ENCODE assay signal across 9 mouse cellular contexts in the genomic region with DNA sequence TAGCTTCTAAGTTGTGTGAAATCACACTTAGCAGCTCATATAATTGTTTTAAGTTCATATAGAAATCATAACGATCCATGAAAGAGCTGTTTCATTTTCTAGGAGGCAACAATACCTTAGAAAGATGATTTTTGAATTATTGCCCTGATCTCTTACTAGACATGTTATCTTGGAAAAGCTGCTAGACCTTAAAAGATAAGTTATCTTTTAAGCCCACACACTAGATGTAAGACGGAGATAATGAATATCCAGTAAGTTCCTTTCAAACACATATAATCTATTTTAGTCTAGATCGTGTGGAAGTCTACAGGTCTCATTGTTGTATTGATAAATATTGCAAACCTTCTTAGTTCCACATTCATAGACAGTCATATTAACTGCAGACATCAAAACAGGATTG. TPM values are rescaled to one million over a fixed set of nuclear protein-coding genes. Genes with fewer than 3 reads are reported as not detected.
DNase-seq lines count a peak whose midpoint lies in the region; ATAC-seq and TF ChIP-seq lines count a peak whose summit lies in the region.
"Had no signal": no experiment of that assay in that cellular context is flagged by ENCODE, and none has a peak within 500 bp of the region (broad histone marks: within the 10 kb centered on the region; RNA-seq: fewer than 3 reads in every experiment).

No protein-coding gene starts in this region.

- H3K27me3 ChIP-seq in heart, embryonic 12.5 days (replicated peaks): no peaks in the 10 kb centered on the region
- no peaks in the 10 kb centered on the region for H3K27me3 ChIP-seq in hindbrain, embryonic 12.5 days
- H3K27me3 ChIP-seq in midbrain, embryonic 10.5 days (ENCODE audit: low read depth, poor library complexity, severe bottlenecking): no peaks in the 10 kb centered on the region

- H3K36me3 ChIP-seq in heart, embryonic 12.5 days: peaks cover 5% of the 10 kb centered on the region; the same call in 1 of the 2 replicates
- H3K36me3 ChIP-seq in ES-E14 (ENCODE audit: control insufficient read depth, insufficient read depth, low read length, poor library complexity, severe bottlenecking): peaks cover 3% of the 10 kb centered on the region
- peaks cover 3% of the 10 kb centered on the region for H3K36me3 ChIP-seq in hindbrain, embryonic 12.5 days
- H3K36me3 ChIP-seq in midbrain, embryonic 10.5 days: peaks cover 26% of the 10 kb centered on the region

- 64% methylated on average over 3 of the region's 3 CpGs for WGBS in heart, embryonic 12.5 days
- WGBS in hindbrain, embryonic 12.5 days: 82% methylated on average over 3 of the region's 3 CpGs
- 83% methylated on average over 3 of the region's 3 CpGs for WGBS in midbrain, embryonic 10.5 days

- H3K9me3 ChIP-seq in heart, embryonic 12.5 days (replicated peaks): no peaks in the 10 kb centered on the region
- no peaks in the 10 kb centered on the region for H3K9me3 ChIP-seq in ES-E14 (ENCODE audit: control insufficient read depth, insufficient read depth, low read depth, low read length)
- H3K9me3 ChIP-seq in hindbrain, embryonic 12.5 days (replicated peaks): no peaks in the 10 kb centered on the region
- H3K9me3 ChIP-seq in midbrain, embryonic 10.5 days (replicated peaks): no peaks in the 10 kb centered on the region

- peak overlapping the region; percentile 29 for H3K4me3 ChIP-seq in heart, embryonic 12.5 days
- H3K4me3 ChIP-seq in ES-E14 (ENCODE audit: insufficient read depth in 1 of 2, low read depth in 1 of 2, low read length in 2 of 2, poor library complexity in 1 of 2, severe bottlenecking in 1 of 2): peak overlapping the region; percentile 60 to 84
- peak overlapping the region; percentile 19 for H3K4me3 ChIP-seq in hindbrain, embryonic 12.5 days
- H3K4me3 ChIP-seq in midbrain, embryonic 10.5 days: peak overlapping the region; percentile 69

- ATAC-seq in heart, embryonic 12.5 days (ENCODE audit: insufficient number of reproducible peaks, low FRiP score): no peak
- no peak for ATAC-seq in hindbrain, embryonic 12.5 days (ENCODE audit: low FRiP score)

- DNase-seq in heart, adult 9 months (ENCODE audit: low spot score in 2 of 2): no peak
- DNase-seq in ES-E14 (ENCODE audit: low read depth, low spot score): no peak
- DNase-seq in midbrain, embryonic 10.5 days (ENCODE audit: low spot score): no peak
- DNase-seq in ovary, postnatal 14 days (ENCODE audit: low spot score): no peak
- DNase-seq in ovary, postnatal 10 days (ENCODE audit: low spot score): no peak
- no peak for DNase-seq in layer of hippocampus, adult 9-10 months (ENCODE audit: low spot score)
- DNase-seq: kidney, adult 18-20 months had no signal

- no peak overlapping the region for H3K27ac ChIP-seq in heart, embryonic 12.5 days (ENCODE audit: poor library complexity, severe bottlenecking)
- H3K27ac ChIP-seq in ES-E14 (ENCODE audit: insufficient read depth, low read depth, low read length, poor library complexity, severe bottlenecking): no peak overlapping the region
- H3K27ac ChIP-seq in hindbrain, embryonic 12.5 days: no peak overlapping the region
- H3K27ac ChIP-seq in midbrain, embryonic 10.5 days (replicated peaks): no peak overlapping the region

- H3K9ac ChIP-seq in heart, embryonic 12.5 days: no peak overlapping the region
- H3K9ac ChIP-seq in ES-E14 (ENCODE audit: insufficient read depth, low read depth, low read length, poor library complexity, severe bottlenecking): peak overlapping the region; percentile 43; the same call in 1 of the 2 replicates
- H3K9ac ChIP-seq in hindbrain, embryonic 12.5 days: no peak overlapping the region; the same call in 1 of the 2 replicates

- peaks cover 9% of the 10 kb centered on the region for H3K4me1 ChIP-seq in heart, embryonic 12.5 days (replicated peaks)
- H3K4me1 ChIP-seq in ES-E14 (ENCODE audit: control insufficient read depth in 2 of 2, insufficient read depth in 2 of 2, low read length in 2 of 2, poor library complexity in 1 of 2): peaks cover 2 to 5% of the 10 kb centered on the region in 2 experiments; a peak in 2 of 4 replicates
- peaks cover 10% of the 10 kb centered on the region for H3K4me1 ChIP-seq in hindbrain, embryonic 12.5 days
- H3K4me1 ChIP-seq in midbrain, embryonic 10.5 days: peaks cover 27% of the 10 kb centered on the region

- in situ Hi-C loops in ES-E14 (cut with MboI; ENCODE audit: low sequenced_read_pairs in 2 of 2, unreplicated experiment in 2 of 2): no loop called here

- peak overlapping the region; percentile 60 for H3K4me2 ChIP-seq in heart, embryonic 12.5 days
- H3K4me2 ChIP-seq in hindbrain, embryonic 12.5 days (replicated peaks): peak overlapping the region; percentile 80

TF ChIP-seq in ES-E14, 5 proteins besides CTCF, POLR2A, EP300 and RAD21:
- no peak for TF ChIP-seq HCFC1 (IDR thresholded peaks at IDR 0.05; ENCODE audit: borderline replicate concordance, insufficient read depth, low read length)
- no peak for TF ChIP-seq ZNF384 (IDR thresholded peaks at IDR 0.05; ENCODE audit: low read depth, low read length)
- no peak for TF ChIP-seq MAFK (IDR thresholded peaks at IDR 0.05; ENCODE audit: insufficient read depth, low read depth, low read length)
- TF ChIP-seq CHD2 (IDR thresholded peaks at IDR 0.05; ENCODE audit: low read depth, low read length): no peak
- no peak for TF ChIP-seq ZC3H11A (IDR thresholded peaks at IDR 0.05; ENCODE audit: borderline replicate concordance, low read depth, low read length)

RNA-seq across cellular contexts. Expression of gene Trappc13, which starts 1.4 kb away (rescaled TPM):
- 52.7 and 54.5 TPM in 2 replicates for polyA plus RNA-seq in heart, embryonic 12.5 days (2016; fragmentation: Nextera tagmentation; extraction: Ambion mirVana)
- 40.8 and 59.0 TPM in 2 replicates for total RNA-seq in ES-E14 (2012; rRNA removed)
- polyA plus RNA-seq in hindbrain, embryonic 12.5 days (2016; fragmentation: Nextera tagmentation; extraction: Ambion mirVana): 73.4 and 77.6 TPM in 2 replicates
- polyA plus RNA-seq in midbrain, embryonic 10.5 days (2016; fragmentation: Nextera tagmentation; extraction: Ambion mirVana): 81.4 and 87.7 TPM in 2 replicates

RNA-seq across cellular contexts. Expression of gene Trim23, which starts 1.7 kb away (rescaled TPM):
- polyA plus RNA-seq in heart, embryonic 12.5 days (2016; fragmentation: Nextera tagmentation; extraction: Ambion mirVana): 16.9 and 17.9 TPM in 2 replicates
- 16.3 and 18.9 TPM in 2 replicates for total RNA-seq in ES-E14 (2012; rRNA removed)
- polyA plus RNA-seq in hindbrain, embryonic 12.5 days (2016; fragmentation: Nextera tagmentation; extraction: Ambion mirVana): 28.1 and 31.4 TPM in 2 replicates
- polyA plus RNA-seq in midbrain, embryonic 10.5 days (2016; fragmentation: Nextera tagmentation; extraction: Ambion mirVana): 18.9 and 21.4 TPM in 2 replicates

RNA-seq across cellular contexts. Expression of gene Cenpk, which starts 51.5 kb away (rescaled TPM):
- 50.1 and 53.8 TPM in 2 replicates for polyA plus RNA-seq in heart, embryonic 12.5 days (2016; fragmentation: Nextera tagmentation; extraction: Ambion mirVana)
- 6.9 and 13.5 TPM in 2 replicates for total RNA-seq in ES-E14 (2012; rRNA removed)
- 43.1 and 46.2 TPM in 2 replicates for polyA plus RNA-seq in hindbrain, embryonic 12.5 days (2016; fragmentation: Nextera tagmentation; extraction: Ambion mirVana)
- polyA plus RNA-seq in midbrain, embryonic 10.5 days (2016; fragmentation: Nextera tagmentation; extraction: Ambion mirVana): 78.7 and 89.8 TPM in 2 replicates

RNA-seq across cellular contexts. Expression of gene Ppwd1, which starts 51.8 kb away (rescaled TPM):
- 10.6 and 11.0 TPM in 2 replicates for polyA plus RNA-seq in heart, embryonic 12.5 days (2016; fragmentation: Nextera tagmentation; extraction: Ambion mirVana)
- total RNA-seq in ES-E14 (2012; rRNA removed): 16.6 and 26.2 TPM in 2 replicates
- polyA plus RNA-seq in hindbrain, embryonic 12.5 days (2016; fragmentation: Nextera tagmentation; extraction: Ambion mirVana): 13.1 and 13.6 TPM in 2 replicates
- 17.9 and 18.6 TPM in 2 replicates for polyA plus RNA-seq in midbrain, embryonic 10.5 days (2016; fragmentation: Nextera tagmentation; extraction: Ambion mirVana)

Comparison
In these comparisons a context has a peak if more than half of its experiments do, and no peak if none do; other contexts are left out.
1. H3K4me3 ChIP-seq: peak in every context shown above with its lines; median percentile 72 in ES-E14; 69 in midbrain, embryonic 10.5 days; 29 in heart, embryonic 12.5 days; 19 in hindbrain, embryonic 12.5 days.